Mouse (Mus musculus) forebrain, embryonic 10.5 days (tissue): ENCODE measurements around the gene Egln2. TPM values are rescaled to one million over a fixed set of nuclear protein-coding genes. Genes with fewer than 3 reads are reported as not detected.
A peak's percentile ranks its signal among the peaks of the same experiment; 100 is the strongest.

Source experiments
- DNase-seq: peaks from one replicate; pipeline ENCODE4 v3.0.0-alpha.2; 2017; ENCODE audit warnings: low spot score; ENCODE audit errors: extremely low spot score
- H3K27ac ChIP-seq: fragments of 300-500 bp; sonication (generic); 2 replicates; pipeline ENCODE4 v1.5.1; 2016; ENCODE audit warnings: mild to moderate bottlenecking
- H3K27me3 ChIP-seq: fragments of 300-500 bp; sonication (generic); 2 replicates; pipeline ENCODE4 v1.6.1; 2016; ENCODE audit warnings: mild to moderate bottlenecking; ENCODE audit not compliant: poor library complexity, severe bottlenecking
- H3K36me3 ChIP-seq: fragments of 300-500 bp; sonication (generic); replicated peaks from 2 replicates; pipeline ENCODE4 v1.6.1; 2016; ENCODE audit warnings: mild to moderate bottlenecking, moderate library complexity
- H3K4me1 ChIP-seq: fragments of 300-500 bp; sonication (generic); 2 replicates; pipeline ENCODE4 v1.6.1; 2016
- H3K4me3 ChIP-seq: fragments of 300-500 bp; sonication (generic); 2 replicates; pipeline ENCODE4 v1.5.1; 2016; ENCODE audit warnings: mild to moderate bottlenecking, moderate library complexity
- H3K9me3 ChIP-seq: fragments of 300-500 bp; sonication (generic); 2 replicates; pipeline ENCODE4 v1.6.1; 2016; ENCODE audit warnings: mild to moderate bottlenecking, moderate library complexity
- WGBS: fragments of 180-500 bp; shearing (Covaris S2); methylation state at CpG from one replicate; pipeline ENCODE4 v1.1.7; 2016; 5-methylcytosine and 5-hydroxymethylcytosine counted together
- polyA plus RNA-seq: library from polyadenylated mRNA; unstranded; fragments of >200 nt; fragmentation: Nextera tagmentation; extraction: Ambion mirVana; gene quantifications from 2 replicates; pipeline ENCODE4 v1.2.1, GENCODE M21; 2016

Egln2 gene
- 73.7 and 74.0 TPM in 2 replicates for polyA plus RNA-seq

DNA sequence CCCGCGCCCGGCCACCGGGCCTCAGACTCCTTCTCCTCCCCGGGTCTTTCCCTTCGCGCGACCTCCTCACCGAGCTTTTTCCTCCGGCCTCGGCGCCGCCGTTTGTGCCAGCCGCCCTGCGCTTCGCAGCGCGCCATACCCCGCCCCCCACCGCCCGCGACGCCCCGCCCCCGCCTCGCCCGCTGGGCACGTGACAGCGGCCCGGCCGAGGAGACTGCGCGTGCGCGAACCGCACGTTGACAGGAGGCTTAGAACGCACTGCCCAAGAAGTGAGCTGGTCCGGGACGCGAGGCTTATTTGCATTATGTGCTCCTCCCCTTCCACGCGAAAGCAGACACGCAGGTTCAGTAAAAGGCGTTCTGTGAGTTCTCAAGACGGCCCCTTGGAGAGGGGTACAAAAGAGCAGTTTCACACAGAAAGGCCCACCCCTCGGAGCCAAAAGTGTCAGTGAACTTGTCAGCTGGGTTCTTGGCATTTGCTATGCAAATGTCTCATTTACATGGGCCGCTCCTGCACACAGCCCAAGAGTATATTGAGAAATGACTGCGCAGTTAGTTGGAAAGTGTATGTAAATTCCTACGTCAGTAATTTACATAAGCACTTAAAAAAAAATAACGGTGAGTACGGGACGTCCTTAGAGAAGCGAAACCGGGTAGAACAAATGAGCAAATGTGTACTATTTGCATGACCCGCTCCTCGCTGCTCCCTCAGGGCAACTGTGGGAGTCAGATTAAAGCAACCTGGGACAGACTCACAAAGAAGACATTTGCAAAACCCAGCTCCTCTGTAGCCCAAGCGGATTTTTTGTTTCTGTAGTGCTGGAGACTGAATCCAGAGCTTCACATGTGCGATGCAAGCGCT is at the start of gene Egln2:
Egln2 (minus strand) TSS at position 189 of the 861 bp plus-strand sequence.
- Histone ChIP-seq H3K27ac (peak within 1 kb of the TSS; percentile 98), H3K4me3 (peak within 1 kb of the TSS; percentile 77), H3K4me1 (peaks cover 45% of the 10 kb centered on the region), H3K36me3 (peaks cover 51% of the 10 kb centered on the region), H3K27me3 (no peaks in the 10 kb centered on the region), H3K9me3 (no peaks in the 10 kb centered on the region)
- WGBS, result 2% methylated on average over 61 of the region's 61 CpGs
- peak; percentile 94 for DNase-seq

DNA sequence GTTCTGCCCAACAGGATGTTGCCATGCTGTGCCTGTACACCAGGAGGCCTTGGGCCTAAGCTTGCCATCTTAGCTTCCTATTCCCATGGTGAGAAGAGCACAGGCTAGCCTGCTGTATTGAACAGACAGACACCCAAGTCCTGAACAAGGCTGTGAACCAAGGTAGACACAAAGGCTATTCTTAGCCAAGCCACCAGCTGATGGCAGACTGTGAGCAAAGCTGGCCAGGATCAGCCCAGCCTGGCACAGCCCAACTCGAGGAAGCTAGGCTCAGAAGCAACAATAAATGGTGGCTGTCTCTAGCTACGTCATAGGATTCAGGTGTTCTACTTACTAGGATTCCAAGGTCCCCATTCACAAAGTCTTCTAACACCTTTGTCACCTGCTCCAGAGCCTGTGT is 46.0 kb upstream of the Egln2 start:
- Histone ChIP-seq H3K27ac (no peak overlapping the region), H3K4me1 (no peaks in the 10 kb centered on the region), H3K27me3 (no peaks in the 10 kb centered on the region), H3K4me3 (no peak overlapping the region), H3K9me3 (no peaks in the 10 kb centered on the region), H3K36me3 (peaks cover 92% of the 10 kb centered on the region)
- WGBS, result 90% methylated on average over 2 of the region's 2 CpGs
- no peak for DNase-seq

GRCm38 (mm10) chr7:27203730-27204449 is 37.3 kb upstream of the Egln2 start:
- no peaks in the 10 kb centered on the region for H3K4me1 ChIP-seq

DNA sequence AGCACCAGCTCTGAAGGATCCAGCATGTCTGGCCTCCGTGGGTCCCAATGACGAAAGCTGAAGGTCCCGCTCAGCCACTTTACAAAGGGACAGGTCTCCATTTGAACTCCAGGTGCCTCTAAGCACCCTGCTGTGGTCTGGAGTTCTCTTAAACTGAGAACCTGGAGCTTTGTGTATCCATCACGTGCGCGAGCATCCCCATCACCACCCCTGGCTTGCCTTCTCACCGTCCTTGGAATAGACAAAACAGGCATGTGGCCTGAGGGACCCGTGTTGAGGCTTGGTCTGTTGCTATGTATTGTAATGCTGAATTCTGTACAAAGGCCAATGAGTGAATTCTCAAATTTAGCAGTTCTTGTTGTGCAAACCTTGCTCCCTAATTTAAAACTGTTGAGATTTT is 32.2 kb upstream of the Egln2 start:
- peaks cover 62% of the 10 kb centered on the region for H3K36me3 ChIP-seq
- 93% methylated on average over 8 of the region's 8 CpGs for WGBS
- H3K9me3 ChIP-seq, result no peaks in the 10 kb centered on the region
- H3K4me3 ChIP-seq, result no peak overlapping the region
- H3K4me1 ChIP-seq, result peaks cover 23% of the 10 kb centered on the region
- H3K27me3 ChIP-seq, result no peaks in the 10 kb centered on the region
- H3K27ac ChIP-seq, result no peak overlapping the region
- DNase-seq, result no peak

More at GRCm38 (mm10) chr7:27203730-27204449, 37.3 kb upstream of the Egln2 start:
- 96% methylated on average over 8 of the region's 8 CpGs for WGBS
- Histone ChIP-seq H3K27me3 (no peaks in the 10 kb centered on the region), H3K4me3 (no peak overlapping the region), H3K9me3 (no peaks in the 10 kb centered on the region), H3K36me3 (peaks cover 77% of the 10 kb centered on the region), H3K27ac (no peak overlapping the region)
- no peak for DNase-seq

GRCm38 (mm10) chr7:27198355-27198754 is 31.8 kb upstream of the Egln2 start:
- Histone ChIP-seq H3K27ac (no peak overlapping the region), H3K9me3 (no peaks in the 10 kb centered on the region), H3K36me3 (peaks cover 62% of the 10 kb centered on the region), H3K27me3 (no peaks in the 10 kb centered on the region), H3K4me1 (peaks cover 28% of the 10 kb centered on the region), H3K4me3 (no peak overlapping the region)
- no peak for DNase-seq

- no peaks in the 10 kb centered on the region for H3K9me3 ChIP-seq
- H3K36me3 ChIP-seq, result peaks cover 62% of the 10 kb centered on the region
- H3K27me3 ChIP-seq, result no peaks in the 10 kb centered on the region
- 94% methylated on average over 8 of the region's 8 CpGs for WGBS
- peaks cover 31% of the 10 kb centered on the region for H3K4me1 ChIP-seq
- H3K4me3 ChIP-seq, result no peak overlapping the region
- DNase-seq, result no peak
- peak overlapping the region; percentile 98; the same call in 1 of the 2 replicates for H3K27ac ChIP-seq
These were observed 31.0 kb upstream of the Egln2 start for GRCm38 (mm10) chr7:27197634-27198033.

DNA sequence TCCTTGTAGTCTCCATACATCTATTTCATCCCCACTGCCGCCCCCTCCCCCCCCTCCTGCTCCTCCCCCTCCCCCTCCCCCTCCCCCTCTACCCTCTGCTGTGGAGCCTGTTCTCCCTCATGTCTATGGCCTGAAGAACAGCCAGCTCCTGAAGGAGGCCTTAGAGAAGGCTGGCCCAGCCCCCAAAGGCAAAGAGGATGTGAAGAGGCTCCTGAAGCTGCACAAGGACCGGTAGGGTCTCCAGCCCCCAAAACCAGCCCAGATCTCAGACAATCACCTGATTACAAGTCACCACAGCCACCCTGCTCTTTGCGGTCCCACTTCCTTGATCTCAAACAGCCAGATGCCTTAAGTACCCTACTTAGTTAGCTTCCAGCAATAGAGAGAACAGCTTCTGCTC is 30.5 kb upstream of the Egln2 start:
- 80% methylated on average over 3 of the region's 3 CpGs for WGBS
- Histone ChIP-seq H3K27ac (peak overlapping the region; percentile 98; the same call in 1 of the 2 replicates), H3K36me3 (peaks cover 62% of the 10 kb centered on the region), H3K4me1 (peaks cover 31% of the 10 kb centered on the region), H3K27me3 (no peaks in the 10 kb centered on the region), H3K4me3 (peak overlapping the region; percentile 84; the same call in 1 of the 2 replicates), H3K9me3 (no peaks in the 10 kb centered on the region)
- DNase-seq, result no peak

GRCm38 (mm10) chr7:27195681-27196611 is 29.3 kb upstream of the Egln2 start, which contains the start of the genes BC024978 and Snrpa:
TSS of gene BC024978 (plus strand) at chr7:27195781.
TSS of gene Snrpa (minus strand) at chr7:27196271.
- Histone ChIP-seq H3K4me1 (peaks cover 31% of the 10 kb centered on the region), H3K36me3 (peaks cover 64% of the 10 kb centered on the region), H3K27ac (peak within 1 kb of the TSS; percentile 98), H3K4me3 (peak within 1 kb of the TSS; percentile 84), H3K27me3 (no peaks in the 10 kb centered on the region), H3K9me3 (no peaks in the 10 kb centered on the region; the same call in 1 of the 2 replicates)
- 1% methylated on average over 64 of the region's 64 CpGs for WGBS
- peak; percentile 97 for DNase-seq

GRCm38 (mm10) chr7:27193731-27194130 is 27.1 kb upstream of the Egln2 start:
- DNase-seq, result no peak
- 87% methylated on average over 4 of the region's 4 CpGs for WGBS
- H3K4me3 ChIP-seq, result peak overlapping the region; percentile 84
- H3K27me3 ChIP-seq, result no peaks in the 10 kb centered on the region
- no peaks in the 10 kb centered on the region; the same call in 1 of the 2 replicates for H3K9me3 ChIP-seq
- no peak overlapping the region for H3K27ac ChIP-seq
- peaks cover 77% of the 10 kb centered on the region for H3K36me3 ChIP-seq
- H3K4me1 ChIP-seq, result peaks cover 31% of the 10 kb centered on the region

DNA sequence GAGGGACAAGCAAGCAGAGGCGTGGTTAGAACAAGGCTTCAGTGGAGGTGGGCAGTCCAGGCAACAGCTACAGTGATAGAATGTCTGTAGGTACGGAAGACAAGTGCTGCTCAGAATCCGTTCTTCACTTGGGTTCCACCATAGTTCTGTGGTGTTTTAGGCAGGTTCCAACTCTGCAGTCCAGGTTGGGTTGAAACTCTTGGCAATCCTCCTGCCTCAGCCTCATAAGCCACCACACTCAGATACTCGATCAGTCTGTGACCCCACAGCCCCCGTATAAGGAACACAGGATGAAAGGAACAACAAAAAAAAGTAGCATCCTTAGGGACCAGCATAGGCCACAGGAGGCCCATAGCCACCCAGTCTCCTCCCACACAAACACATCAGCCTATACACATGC is 25.8 kb upstream of the Egln2 start:
- no peak for DNase-seq
- no peak overlapping the region for H3K27ac ChIP-seq
- H3K4me3 ChIP-seq, result no peak overlapping the region
- H3K4me1 ChIP-seq, result peaks cover 31% of the 10 kb centered on the region
- H3K9me3 ChIP-seq, result no peaks in the 10 kb centered on the region; the same call in 1 of the 2 replicates
- WGBS, result 94% methylated on average over 5 of the region's 5 CpGs
- peaks cover 78% of the 10 kb centered on the region for H3K36me3 ChIP-seq
- H3K27me3 ChIP-seq, result no peaks in the 10 kb centered on the region

- WGBS, result 96% methylated on average over 10 of the region's 10 CpGs
- no peak overlapping the region for H3K27ac ChIP-seq
- H3K36me3 ChIP-seq, result peaks cover 99% of the 10 kb centered on the region
- DNase-seq, result no peak
- peaks cover 4% of the 10 kb centered on the region; the same call in 1 of the 2 replicates for H3K9me3 ChIP-seq
- H3K27me3 ChIP-seq, result no peaks in the 10 kb centered on the region
- H3K4me3 ChIP-seq, result no peak overlapping the region
- peaks cover 13% of the 10 kb centered on the region for H3K4me1 ChIP-seq
These were observed 22.8 kb upstream of the Egln2 start for GRCm38 (mm10) chr7:27189271-27189931.
